Mouse (Mus musculus): ENCODE data around the gene Cetn4.

- TF ChIP-seq CTCF (IDR thresholded peaks at IDR 0.05; ENCODE audit: low read depth), result no peak
- no peak for TF ChIP-seq EP300 (IDR thresholded peaks at IDR 0.05; ENCODE audit: low read depth)
Measured at GRCm38 (mm10) chr3:37325317-37326112, 13.0 kb upstream of the Cetn4 start.
